Mouse (Mus musculus) bone marrow, adult 2 months (tissue): ENCODE measurements at regions not wholly inside any gene's neighbourhood (a gene's known extent, or its start where the extent isn't known, plus 50 kb on each side); places are given as distances from the start of the nearest gene placed in this dataset.

Source experiments
- H3K27ac ChIP-seq: fragments of 200-500 bp; 2 replicates; pipeline ENCODE4 v1.5.1; 2012; ENCODE audit warnings: low read depth, mild to moderate bottlenecking, control low read depth, inconsistent platforms, low read length; ENCODE audit not compliant: control insufficient read depth, poor library complexity, insufficient read depth
- H3K4me1 ChIP-seq: fragments of 200-500 bp; 2 replicates; pipeline ENCODE4 v1.6.1; 2011; ENCODE audit warnings: low read length; ENCODE audit not compliant: control insufficient read depth, insufficient read depth
- H3K4me3 ChIP-seq: fragments of 200-500 bp; replicated peaks from 2 replicates; pipeline ENCODE3; 2011; ENCODE audit warnings: mild to moderate bottlenecking, low read depth, low read length, control low read depth; ENCODE audit not compliant: control insufficient read depth
- CTCF ChIP-seq: fragments of 200-500 bp; IDR thresholded peaks from 2 replicates; pipeline ENCODE4 v1.5.1; 2011; ENCODE audit warnings: low read length, control low read depth; ENCODE audit not compliant: control insufficient read depth, insufficient read depth
- POLR2A ChIP-seq: fragments of 200-500 bp; IDR thresholded peaks from 2 replicates; pipeline ENCODE4 v1.6.1; 2011; ENCODE audit warnings: low read depth, mild to moderate bottlenecking, control low read depth, low read length, borderline replicate concordance; ENCODE audit not compliant: control insufficient read depth
- WGBS: fragments of 180-500 bp; shearing (Covaris S2); methylation state at CpG from one replicate; pipeline ENCODE4 v1.1.7; 2018; 5-methylcytosine and 5-hydroxymethylcytosine counted together

DNA sequence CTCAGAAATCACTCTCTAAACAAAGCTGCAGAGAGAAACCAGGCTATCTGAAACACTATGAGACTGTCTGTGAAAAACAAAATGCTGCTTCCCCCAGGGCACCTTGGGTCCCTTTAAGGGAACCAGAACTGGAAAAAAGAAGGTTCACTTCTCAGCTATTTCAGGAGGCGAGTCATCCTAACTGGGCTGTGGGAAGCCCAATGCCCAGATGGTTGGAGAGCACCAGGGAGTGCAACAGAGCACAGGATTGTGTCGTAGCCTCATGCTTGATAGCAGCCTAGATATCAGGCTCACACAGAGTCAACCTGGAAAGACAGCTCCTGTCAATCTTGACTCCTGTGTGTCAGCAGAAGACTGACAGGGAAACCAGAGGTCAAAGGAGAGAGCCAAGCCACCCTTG lies 226.1 kb downstream of the Rnf144a start:
- H3K4me3 ChIP-seq: no peak overlapping the region
- H3K27ac ChIP-seq: no peak overlapping the region
- 78% methylated on average over 2 of the region's 2 CpGs for WGBS
- H3K4me1 ChIP-seq: peaks cover 3% of the 10 kb centered on the region; the same call in 1 of the 2 replicates
- TF ChIP-seq CTCF (no peak), POLR2A (no peak)

DNA sequence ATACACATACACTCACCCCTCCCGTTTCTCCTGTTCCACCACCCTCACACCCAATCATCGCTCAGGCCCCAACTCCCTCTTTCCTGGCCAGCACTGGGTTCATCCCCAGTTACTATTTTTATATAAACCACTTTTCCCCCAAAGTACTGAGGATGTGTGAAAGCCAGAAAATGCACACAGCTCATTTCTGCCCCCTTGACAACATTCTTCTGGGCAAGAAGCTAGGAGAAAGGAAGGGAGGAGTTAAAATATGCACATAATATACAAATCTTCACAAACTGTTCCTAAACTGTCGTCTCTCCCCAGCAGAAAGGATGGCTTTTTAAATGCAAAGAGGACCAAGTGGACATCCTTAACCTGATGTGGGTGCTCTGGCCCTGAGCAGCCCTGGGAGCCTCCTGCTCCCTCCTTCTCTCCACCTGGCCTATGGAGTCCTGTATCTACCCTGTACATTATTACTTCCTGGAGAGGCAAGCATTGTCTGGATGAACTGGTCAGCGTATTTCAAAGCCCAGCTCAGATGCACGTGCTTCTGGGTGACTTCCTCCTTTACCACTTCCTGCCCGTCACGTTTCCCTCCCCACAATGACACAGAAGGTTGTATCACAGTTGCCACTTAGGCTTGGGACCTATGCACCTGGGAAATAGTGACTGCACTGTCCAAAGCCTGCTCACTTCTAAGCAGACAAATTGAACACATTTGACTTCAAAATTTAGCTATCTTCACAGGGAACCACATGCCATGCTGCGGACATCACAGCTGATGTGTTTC lies 227.8 kb downstream of the Rnf144a start:
- peaks cover 3% of the 10 kb centered on the region; the same call in 1 of the 2 replicates for H3K4me1 ChIP-seq
- no peak overlapping the region for H3K27ac ChIP-seq
- no peak overlapping the region for H3K4me3 ChIP-seq
- no peak for TF ChIP-seq POLR2A
- no peak for TF ChIP-seq CTCF
- WGBS: 25% methylated on average over 8 of the region's 8 CpGs

DNA sequence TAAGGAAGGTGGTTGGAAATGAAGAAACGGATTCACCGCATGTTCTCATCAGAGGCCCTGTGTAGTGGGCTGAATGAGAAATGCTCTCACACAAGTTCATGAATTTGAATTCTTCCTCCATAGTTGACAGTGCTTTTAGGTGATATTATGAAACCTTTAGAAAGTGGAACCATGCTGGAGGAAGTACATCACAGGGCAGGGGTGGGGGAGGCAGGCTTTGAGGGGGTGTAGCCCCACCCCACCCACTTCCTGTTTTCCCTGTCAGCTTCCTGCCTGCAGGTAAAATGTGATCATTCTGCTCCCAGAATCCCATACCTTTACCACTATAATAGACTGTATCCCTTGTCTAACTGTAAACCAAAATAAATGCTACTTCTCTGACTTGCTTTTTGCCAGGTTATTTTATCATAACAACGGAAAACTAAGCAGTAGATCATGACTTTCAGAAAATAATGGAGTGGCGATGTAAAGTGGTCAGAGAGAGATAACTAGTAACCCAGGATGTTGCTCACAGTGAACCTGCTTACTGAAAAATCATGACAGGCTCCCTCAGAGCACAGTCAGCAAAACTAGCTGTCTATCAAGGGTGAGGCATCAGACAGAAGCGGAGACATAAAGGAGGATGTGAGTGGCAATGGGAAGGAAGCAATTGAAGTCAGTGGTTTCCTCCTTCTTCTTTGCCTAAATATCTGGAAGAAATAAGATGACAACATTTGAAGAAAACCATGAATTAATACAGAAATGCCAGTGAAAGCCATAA lies 230.2 kb downstream of the Rnf144a start:
- 34% methylated on average over 5 of the region's 5 CpGs for WGBS
- H3K27ac ChIP-seq: no peak overlapping the region
- peaks cover 3% of the 10 kb centered on the region; the same call in 1 of the 2 replicates for H3K4me1 ChIP-seq
- H3K4me3 ChIP-seq: no peak overlapping the region
- no peak for TF ChIP-seq POLR2A
- no peak for TF ChIP-seq CTCF

- no peak overlapping the region for H3K4me3 ChIP-seq
- peaks cover 3% of the 10 kb centered on the region; the same call in 1 of the 2 replicates for H3K4me1 ChIP-seq
- WGBS: 84% methylated on average over 2 of the region's 2 CpGs
- TF ChIP-seq CTCF (no peak), POLR2A (no peak)
- H3K27ac ChIP-seq: no peak overlapping the region
These were observed 232.0 kb downstream of the Rnf144a start for GRCm38 (mm10) chr12:26183021-26183420.

- 72% methylated on average over 7 of the region's 7 CpGs for WGBS
- TF ChIP-seq POLR2A (no peak), CTCF (no peak)
- H3K27ac ChIP-seq: no peak overlapping the region
- H3K4me3 ChIP-seq: no peak overlapping the region
- no peaks in the 10 kb centered on the region; the same call in 1 of the 2 replicates for H3K4me1 ChIP-seq
These were observed 234.2 kb downstream of the Rnf144a start for GRCm38 (mm10) chr12:26180846-26181245.

DNA sequence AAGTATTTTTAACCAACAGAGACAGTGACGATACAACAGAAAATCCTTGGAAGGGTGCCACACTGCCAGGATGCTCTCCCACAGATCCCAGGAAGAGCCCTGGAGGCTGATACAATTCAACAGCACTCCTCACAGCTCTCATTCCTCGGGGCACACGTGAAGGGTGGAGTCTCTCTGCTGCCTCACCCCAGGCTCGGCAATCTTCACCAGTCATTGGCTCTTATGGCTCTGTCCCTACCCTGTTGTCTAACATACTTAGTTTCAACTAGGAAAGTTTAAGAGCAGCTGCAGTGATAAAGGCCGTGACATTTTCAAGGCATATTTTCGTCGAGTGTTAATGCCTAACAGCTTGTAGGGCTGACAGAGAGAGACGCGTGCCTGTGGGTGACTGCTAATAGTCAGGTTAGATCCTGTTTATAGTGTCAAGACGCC lies 238.8 kb downstream of the Rnf144a start:
- 76% methylated on average over 10 of the region's 10 CpGs for WGBS
- no peaks in the 10 kb centered on the region for H3K4me1 ChIP-seq
- no peak overlapping the region for H3K4me3 ChIP-seq
- no peak for TF ChIP-seq POLR2A
- TF ChIP-seq CTCF: no peak
- H3K27ac ChIP-seq: no peak overlapping the region

DNA sequence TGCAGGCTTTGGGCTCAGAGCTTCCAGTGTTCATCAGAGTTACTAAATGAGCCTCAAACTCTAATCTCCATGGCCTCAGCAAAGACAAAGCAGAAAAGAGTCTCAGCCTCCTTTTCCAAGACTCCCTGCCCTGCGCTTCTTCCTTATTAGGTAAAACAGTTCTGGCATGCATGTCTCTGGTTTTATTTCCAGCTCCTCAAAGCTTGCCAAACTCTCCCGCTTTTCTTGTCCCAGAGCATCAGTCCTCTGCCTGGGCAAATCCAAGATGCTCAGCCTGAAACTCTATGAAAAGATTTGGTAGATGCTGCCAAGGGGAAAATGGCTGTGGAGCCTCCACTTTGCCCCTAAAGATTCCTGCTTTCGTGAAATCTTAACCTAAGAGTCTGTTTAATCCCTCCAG lies 251.6 kb downstream of the Rnf144a start:
- WGBS: 69% methylated on average over 3 of the region's 3 CpGs
- Histone ChIP-seq H3K4me1 (no peaks in the 10 kb centered on the region), H3K27ac (no peak overlapping the region), H3K4me3 (no peak overlapping the region)
- TF ChIP-seq CTCF (no peak), POLR2A (no peak)

- WGBS: 82% methylated on average over 11 of the region's 11 CpGs
- Histone ChIP-seq H3K4me3 (no peak overlapping the region), H3K4me1 (no peaks in the 10 kb centered on the region), H3K27ac (no peak overlapping the region)
- TF ChIP-seq POLR2A (no peak), CTCF (no peak)
These were observed 254.0 kb downstream of the Rnf144a start for GRCm38 (mm10) chr12:26160861-26161615.
